ENCODE assay signal across 23 mouse cellular contexts in the genomic region with DNA sequence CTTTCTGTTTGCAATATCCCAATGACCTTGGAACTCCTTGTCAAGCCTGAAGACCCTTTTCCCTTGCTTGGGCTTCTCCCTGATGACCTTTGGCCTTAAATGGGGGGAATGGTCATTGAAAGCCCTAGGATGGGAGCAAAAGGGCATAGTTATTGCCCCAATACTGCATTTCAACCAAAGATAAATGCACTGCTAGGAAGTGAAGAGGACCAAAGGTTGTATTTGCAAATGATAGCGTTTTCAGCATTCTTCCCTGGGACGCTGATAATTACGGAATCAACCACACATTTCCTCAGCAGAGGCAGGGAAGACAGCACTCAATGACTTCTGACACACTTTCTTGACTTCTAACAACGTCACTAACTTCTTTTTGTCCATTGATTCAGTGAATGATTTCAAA.
"Had no signal": no experiment of that assay in that cellular context is flagged by ENCODE, and none has a peak within 500 bp of the region (broad histone marks: within the 10 kb centered on the region; RNA-seq: fewer than 3 reads in every experiment).

No protein-coding gene starts in this region.

- H3K4me3 ChIP-seq: lung, embryonic 15.5 days; megakaryocyte, embryonic 14.5 days; midbrain, embryonic 10.5 days; midbrain, embryonic 12.5 days; myocyte; neural tube, embryonic 13.5 days; neural tube, embryonic 15.5 days; stomach, embryonic 15.5 days had no signal

- H3K36me3 ChIP-seq: lung, embryonic 15.5 days; midbrain, embryonic 10.5 days; midbrain, embryonic 12.5 days; neural tube, embryonic 13.5 days; neural tube, embryonic 15.5 days; stomach, embryonic 15.5 days had no signal

- H3K4me2 ChIP-seq: lung, embryonic 15.5 days; midbrain, embryonic 12.5 days; neural tube, embryonic 13.5 days; neural tube, embryonic 15.5 days; stomach, embryonic 15.5 days had no signal

- H3K9me3 ChIP-seq: lung, embryonic 15.5 days; midbrain, embryonic 12.5 days; neural tube, embryonic 13.5 days; neural tube, embryonic 15.5 days; stomach, embryonic 15.5 days had no signal

- ATAC-seq: lung, postnatal 0 days; midbrain, embryonic 16.5 days had no signal

- DNase-seq: lung, adult 18-20 months; lung, postnatal 14 days; lung, postnatal 36 days; midbrain, embryonic 14.5 days; retina, postnatal 1 day; right cerebral cortex, adult 18-20 months; right cerebral cortex, postnatal 25 days; right cerebral cortex, postnatal 4 days; thymus, adult 2 months; thymus, postnatal 25 days; thymus, postnatal 4 days had no signal

- H3K4me1 ChIP-seq: lung, embryonic 15.5 days; megakaryocyte, embryonic 14.5 days; stomach, embryonic 15.5 days had no signal

- H3K9ac ChIP-seq: lung, embryonic 15.5 days; midbrain, embryonic 12.5 days; neural tube, embryonic 13.5 days; neural tube, embryonic 15.5 days; stomach, embryonic 15.5 days had no signal

- H3K27me3 ChIP-seq: lung, embryonic 15.5 days; megakaryocyte, embryonic 14.5 days; midbrain, embryonic 12.5 days; neural tube, embryonic 13.5 days; neural tube, embryonic 15.5 days; stomach, embryonic 15.5 days had no signal

- H3K27ac ChIP-seq: lung, embryonic 15.5 days; macrophage; midbrain, embryonic 10.5 days; midbrain, embryonic 12.5 days; neural tube, embryonic 13.5 days; neural tube, embryonic 15.5 days; stomach, embryonic 15.5 days; stomach, postnatal 0 days had no signal
